Mouse (Mus musculus) limb, embryonic 14.5 days (tissue): ENCODE data around the gene Sap30bp. TPM values are rescaled to one million over a fixed set of nuclear protein-coding genes. Genes with fewer than 3 reads are reported as not detected.
A peak's percentile ranks its signal among the peaks of the same experiment; 100 is the strongest.

Source experiments
- ATAC-seq: fragments of 200-750 bp; cut with Nextera tagmentation; 2 replicates; pipeline ENCODE4 v1.8.0; 2017; ENCODE audit warnings: low read depth, moderate number of reproducible peaks, moderate TSS enrichment; ENCODE audit not compliant: low FRiP score
- DNase-seq: peaks from one replicate; pipeline ENCODE4 v3.0.0-alpha.2; 2015; ENCODE audit warnings: low spot score
- H3K27ac ChIP-seq: fragments of 300-500 bp; sonication (generic); replicated peaks from 2 replicates; pipeline ENCODE4 v1.5.1; 2014; ENCODE audit warnings: low read depth, mild to moderate bottlenecking, low read length, moderate library complexity, mixed read lengths
- H3K27me3 ChIP-seq: fragments of 300-500 bp; sonication (generic); 2 replicates; pipeline ENCODE4 v1.6.1; 2014; ENCODE audit warnings: low read length, mixed read lengths; ENCODE audit not compliant: control insufficient read depth, insufficient read depth
- H3K36me3 ChIP-seq: fragments of 300-500 bp; sonication (generic); 2 replicates; pipeline ENCODE4 v1.6.1; 2014; ENCODE audit warnings: mild to moderate bottlenecking, low read length, moderate library complexity, mixed read lengths; ENCODE audit not compliant: control insufficient read depth, insufficient read depth
- H3K4me1 ChIP-seq: fragments of 300-500 bp; sonication (generic); 2 replicates; pipeline ENCODE4 v1.6.1; 2014; ENCODE audit warnings: antibody characterized with exemption, low read length, mixed read lengths; ENCODE audit not compliant: control insufficient read depth, insufficient read depth
- H3K4me2 ChIP-seq: fragments of 300-500 bp; sonication (generic); replicated peaks from 2 replicates; pipeline ENCODE4 v1.6.1; 2014; ENCODE audit warnings: low read depth, mild to moderate bottlenecking, low read length, moderate library complexity; ENCODE audit not compliant: severe bottlenecking
- H3K4me3 ChIP-seq: fragments of 300-500 bp; sonication (generic); replicated peaks from 2 replicates; pipeline ENCODE4 v1.5.1; 2014; ENCODE audit warnings: low read length
- H3K9ac ChIP-seq: fragments of 300-500 bp; sonication (generic); 2 replicates; pipeline ENCODE4 v1.6.1; 2014; ENCODE audit warnings: mild to moderate bottlenecking, low read depth, low read length, moderate library complexity; ENCODE audit not compliant: severe bottlenecking
- H3K9me3 ChIP-seq: fragments of 300-500 bp; sonication (generic); 2 replicates; pipeline ENCODE4 v1.6.1; 2016; ENCODE audit warnings: low read length; ENCODE audit not compliant: control insufficient read depth
- POLR2A ChIP-seq: fragments of 200-500 bp; IDR thresholded peaks from 2 replicates; pipeline ENCODE4 v1.8.0; 2012; ENCODE audit warnings: inconsistent platforms, mild to moderate bottlenecking, moderate library complexity, borderline replicate concordance; ENCODE audit not compliant: insufficient read depth, insufficient read length; ENCODE audit errors: extremely low read depth
- WGBS: fragments of 180-500 bp; shearing (Covaris S2); extraction: QIAGEN DNeasy Blood & Tissue Kit; methylation state at CpG from one replicate; pipeline ENCODE4 v1.1.7; 2014; 5-methylcytosine and 5-hydroxymethylcytosine counted together
- polyA plus RNA-seq, 2 experiments: library from polyadenylated mRNA; depleted of rRNA in 1 of 2; stranded (reverse) in 1 of 2; unstranded in 1 of 2; fragments of >200 nt; fragmentation: Nextera tagmentation in 1 of 2; extraction: Ambion mirVana in 1 of 2; gene quantifications; 2 replicates each; pipeline versions ENCODE4 v1.2.1 to v1.2.3; 2012 to 2014

Sap30bp gene
- polyA plus RNA-seq, 2 experiments, result 36.9 to 52.6 TPM

DNA sequence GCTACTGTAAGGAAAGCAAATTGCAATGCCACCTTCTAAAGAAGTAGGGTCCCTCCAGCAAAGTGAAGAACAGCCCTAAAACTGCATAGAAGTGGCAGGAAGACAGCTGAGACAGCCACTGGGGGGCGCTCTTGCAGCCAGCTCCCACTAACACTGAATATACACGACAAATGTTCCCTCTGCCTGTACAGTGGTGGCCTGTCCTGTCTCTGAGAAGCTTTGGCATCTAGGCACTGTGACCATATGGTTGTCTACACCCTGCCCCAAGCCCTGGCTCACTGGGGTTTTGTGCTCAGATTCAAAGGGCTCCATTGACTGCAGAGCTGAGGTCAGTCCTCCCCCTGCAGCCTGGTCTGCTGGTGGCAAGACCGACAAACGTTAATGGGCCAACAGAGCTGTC lies 34.2 kb upstream of the Sap30bp start:
- Histone ChIP-seq H3K27ac (peak overlapping the region; percentile 33; the same call in 1 of the 2 replicates), H3K9ac (no peak overlapping the region), H3K4me1 (peaks cover 12% of the 10 kb centered on the region; the same call in 1 of the 2 replicates), H3K4me2 (no peak overlapping the region), H3K4me3 (no peak overlapping the region), H3K36me3 (peaks cover 23% of the 10 kb centered on the region), H3K27me3 (no peaks in the 10 kb centered on the region), H3K9me3 (no peaks in the 10 kb centered on the region)
- TF ChIP-seq POLR2A, result no peak
- peak; percentile 21 for DNase-seq
- 12% methylated on average over 4 of the region's 4 CpGs for WGBS
- ATAC-seq, result peak; percentile 24; the same call in 1 of the 2 replicates

- no peak for TF ChIP-seq POLR2A
- DNase-seq (peak; percentile 75), ATAC-seq (peak; percentile 64)
- H3K9me3 ChIP-seq, result no peaks in the 10 kb centered on the region
- H3K27ac ChIP-seq, result peak within 1 kb of the TSS; percentile 33
- H3K9ac ChIP-seq, result peak within 1 kb of the TSS; percentile 36
- no peaks in the 10 kb centered on the region for H3K27me3 ChIP-seq
- peaks cover 12% of the 10 kb centered on the region; the same call in 1 of the 2 replicates for H3K4me1 ChIP-seq
- no peak within 1 kb of the TSS for H3K4me2 ChIP-seq
- H3K4me3 ChIP-seq, result peak within 1 kb of the TSS; percentile 12; the same call in 1 of the 2 replicates
- 30% methylated on average over 16 of the region's 16 CpGs for WGBS
- peaks cover 19% of the 10 kb centered on the region for H3K36me3 ChIP-seq
These were observed 33.4 kb upstream of the Sap30bp start, which contains the start of gene Smim5 for GRCm38 (mm10) chr11:115899486-115900266. Smim5 (plus strand) TSS chr11:115899966.

- WGBS, result 68% methylated on average over 8 of the region's 8 CpGs
- Histone ChIP-seq H3K4me3 (peak overlapping the region; percentile 12; the same call in 1 of the 2 replicates), H3K4me1 (peaks cover 12% of the 10 kb centered on the region; the same call in 1 of the 2 replicates), H3K9me3 (no peaks in the 10 kb centered on the region), H3K9ac (peak overlapping the region; percentile 36; the same call in 1 of the 2 replicates), H3K27me3 (no peaks in the 10 kb centered on the region), H3K4me2 (no peak overlapping the region), H3K27ac (no peak overlapping the region), H3K36me3 (peaks cover 10% of the 10 kb centered on the region)
- DNase-seq (no peak), ATAC-seq (no peak)
- TF ChIP-seq POLR2A, result no peak
These were observed 32.3 kb upstream of the Sap30bp start for GRCm38 (mm10) chr11:115900561-115901337.

- no peak overlapping the region for H3K4me2 ChIP-seq
- H3K9me3 ChIP-seq, result no peaks in the 10 kb centered on the region
- H3K4me3 ChIP-seq, result no peak overlapping the region
- H3K36me3 ChIP-seq, result peaks cover 10% of the 10 kb centered on the region; the same call in 1 of the 2 replicates
- WGBS, result 85% methylated on average over 9 of the region's 9 CpGs
- no peak for TF ChIP-seq POLR2A
- ATAC-seq, result no peak
- H3K27me3 ChIP-seq, result no peaks in the 10 kb centered on the region
- no peak overlapping the region for H3K27ac ChIP-seq
- H3K9ac ChIP-seq, result no peak overlapping the region
- H3K4me1 ChIP-seq, result peaks cover 12% of the 10 kb centered on the region; the same call in 1 of the 2 replicates
- DNase-seq, result no peak
These were observed 31.5 kb upstream of the Sap30bp start for GRCm38 (mm10) chr11:115901338-115902161.
